Mouse (Mus musculus) stomach, adult 2 months (tissue): ENCODE results near the gene Nhej1. TPM values are rescaled to one million over a fixed set of nuclear protein-coding genes. Genes with fewer than 3 reads are reported as not detected.

Source experiments
- polyA plus RNA-seq: library from polyadenylated mRNA; depleted of rRNA; stranded (reverse); fragments of >200 nt; gene quantifications from 2 replicates; pipeline ENCODE4 v1.2.3, GENCODE M21; 2012; rRNA removed

Nhej1 gene
- polyA plus RNA-seq: 1.4 and 1.6 TPM in 2 replicates

GRCm38 (mm10) chr1:75124346-75125321, at the start of gene Nhej1:
Gene Nhej1 (minus strand): TSS chr1:75125200.

GRCm38 (mm10) chr1:75168472-75169464, 43.8 kb upstream of the Nhej1 start, which contains the start of gene Zfand2b:
Gene Zfand2b (plus strand): TSS chr1:75168646.

GRCm38 (mm10) chr1:75142301-75143261, 17.6 kb upstream of the Nhej1 start, which contains the start of the genes Cnppd1 and Retreg2:
Gene Cnppd1 (minus strand): TSS chr1:75142711.
Gene Retreg2 (plus strand): TSS chr1:75142778.

GRCm38 (mm10) chr1:75133421-75134207, 8.6 kb upstream of the Nhej1 start, which contains the start of gene Slc23a3:
Gene Slc23a3 (minus strand): TSS chr1:75133890.

GRCm38 (mm10) chr1:74951556-74952210, 173.3 kb downstream of the Nhej1 start, which contains the start of gene Ihh:
Gene Ihh (minus strand): TSS chr1:74951672.

DNA sequence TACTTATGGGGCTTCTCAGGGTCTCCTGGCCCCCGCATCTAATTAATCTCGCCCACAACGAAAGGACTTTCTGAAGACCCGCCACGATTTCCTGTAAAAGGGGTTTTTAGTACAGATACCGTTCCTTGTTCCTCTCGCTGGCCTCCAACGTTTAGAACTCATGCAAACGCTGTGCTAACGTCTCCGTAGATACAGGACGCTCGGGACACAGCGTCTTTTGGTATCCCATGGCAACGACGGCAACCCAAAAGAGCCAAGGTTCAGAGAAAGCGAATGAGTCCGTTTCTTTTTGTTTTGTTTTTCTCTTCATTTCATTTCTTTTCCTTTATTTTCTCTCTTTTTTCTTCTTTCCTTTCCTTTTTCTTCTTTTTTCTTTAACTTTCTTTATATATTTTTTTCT, 189.6 kb downstream of the Nhej1 start, which contains the start of gene Cfap65:
Cfap65 (minus strand) TSS at position 198 of the 400 bp plus-strand sequence.

Other genes with a start within 250 kb of the Nhej1 start
- 0.46 and 1.0 TPM in 2 replicates for gene Fev, start 239.8 kb downstream of the Nhej1 start, polyA plus RNA-seq
- 0.32 and 0.60 TPM in 2 replicates for gene Cryba2, start 232.1 kb downstream of the Nhej1 start, polyA plus RNA-seq
- 0.02 TPM in 1 of 2 replicates, not detected in the other for gene Cfap65, start 189.6 kb downstream of the Nhej1 start, polyA plus RNA-seq
- gene Ihh, start 173.5 kb downstream of the Nhej1 start, polyA plus RNA-seq: 47.6 and 74.9 TPM in 2 replicates
- gene Slc23a3, start 8.7 kb upstream of the Nhej1 start, polyA plus RNA-seq: 9.6 and 9.8 TPM in 2 replicates
- 31.3 and 32.1 TPM in 2 replicates for gene Cnppd1, start 17.5 kb upstream of the Nhej1 start, polyA plus RNA-seq
- 47.6 and 50.4 TPM in 2 replicates for gene Retreg2, start 17.6 kb upstream of the Nhej1 start, polyA plus RNA-seq
- gene Zfand2b, start 43.4 kb upstream of the Nhej1 start, polyA plus RNA-seq: 44.4 and 49.7 TPM in 2 replicates
- 21.4 and 25.5 TPM in 2 replicates for gene Abcb6, start 55.2 kb upstream of the Nhej1 start, polyA plus RNA-seq
- gene Ankzf1, start 67.0 kb upstream of the Nhej1 start, polyA plus RNA-seq: 6.0 and 8.2 TPM in 2 replicates
- 38.9 TPM in 2 replicates for gene Atg9a, start 67.0 kb upstream of the Nhej1 start, polyA plus RNA-seq
- gene Glb1l, start 85.6 kb upstream of the Nhej1 start, polyA plus RNA-seq: 1.3 and 1.7 TPM in 2 replicates
- 117 and 123 TPM in 2 replicates for gene Stk16, start 85.6 kb upstream of the Nhej1 start, polyA plus RNA-seq
- gene Tuba4a, start 94.7 kb upstream of the Nhej1 start, polyA plus RNA-seq: 127 and 134 TPM in 2 replicates
- not detected in 2 replicates for gene A630095N17Rik, start 106.9 kb upstream of the Nhej1 start, polyA plus RNA-seq
- gene Dnajb2, start 111.2 kb upstream of the Nhej1 start, polyA plus RNA-seq: 21.5 and 25.7 TPM in 2 replicates
- 4.7 and 4.9 TPM in 2 replicates for gene Ptprn, start 139.3 kb upstream of the Nhej1 start, polyA plus RNA-seq
- gene Resp18, start 153.2 kb upstream of the Nhej1 start, polyA plus RNA-seq: 7.9 and 12.7 TPM in 2 replicates
- 66.8 and 78.7 TPM in 2 replicates for gene Dnpep, start 192.8 kb upstream of the Nhej1 start, polyA plus RNA-seq
- gene Des, start 235.1 kb upstream of the Nhej1 start, polyA plus RNA-seq: 377 and 872 TPM in 2 replicates